Mouse (Mus musculus): ENCODE results near the gene Il22ra1.
"Not testable (repeated sequence)": the region's sequence is repeated elsewhere in the genome, so short reads cannot be mapped to it uniquely, and the experiment has no call there.

Il22ra1 gene

GRCm38 (mm10) chr4:135727817-135728216, at the start of gene Il22ra1:
TSS of gene Il22ra1 (plus strand) at chr4:135728172.
- DNase-seq: peak; percentile 10 to 36

GRCm38 (mm10) chr4:135679316-135679715, 48.7 kb upstream of the Il22ra1 start:
- no peak for DNase-seq

- DNase-seq: no peak
These were observed 46.2 kb upstream of the Il22ra1 start for GRCm38 (mm10) chr4:135681789-135682188.

- DNase-seq: peak in 1 of 2 experiments; percentile 57
These were observed 44.4 kb upstream of the Il22ra1 start for GRCm38 (mm10) chr4:135683553-135683952.

GRCm38 (mm10) chr4:135684731-135685130, 43.2 kb upstream of the Il22ra1 start:
- no peak for DNase-seq

- DNase-seq: peak; percentile 57 to 61
These were observed 41.9 kb upstream of the Il22ra1 start, which contains the start of gene Ifnlr1 for GRCm38 (mm10) chr4:135685906-135686567. TSS of gene Ifnlr1 (plus strand) at chr4:135686287.

GRCm38 (mm10) chr4:135686568-135686953, 41.4 kb upstream of the Il22ra1 start:
- DNase-seq: no peak

- DNase-seq: no peak
These were observed 38.2 kb upstream of the Il22ra1 start for GRCm38 (mm10) chr4:135689797-135690196.

- DNase-seq: peak; percentile 36 to 49
These were observed 37.7 kb upstream of the Il22ra1 start for GRCm38 (mm10) chr4:135690241-135690640.

GRCm38 (mm10) chr4:135692916-135693315, 35.1 kb upstream of the Il22ra1 start:
- DNase-seq: no peak

GRCm38 (mm10) chr4:135698498-135698897, 29.5 kb upstream of the Il22ra1 start:
- no peak for DNase-seq

GRCm38 (mm10) chr4:135703497-135703896, 24.5 kb upstream of the Il22ra1 start:
- DNase-seq: no peak

- no peak for DNase-seq
These were observed 24.0 kb upstream of the Il22ra1 start for GRCm38 (mm10) chr4:135704016-135704415.

GRCm38 (mm10) chr4:135706045-135706444, 21.9 kb upstream of the Il22ra1 start:
- DNase-seq: no peak

GRCm38 (mm10) chr4:135709072-135709564, 18.9 kb upstream of the Il22ra1 start:
- DNase-seq: peak; percentile 80 to 87

GRCm38 (mm10) chr4:135709621-135710020, 18.4 kb upstream of the Il22ra1 start:
- DNase-seq: no peak

- no peak for DNase-seq
These were observed 17.6 kb upstream of the Il22ra1 start for GRCm38 (mm10) chr4:135710392-135710791.

GRCm38 (mm10) chr4:135714776-135715175, 13.2 kb upstream of the Il22ra1 start:
- DNase-seq: no peak

GRCm38 (mm10) chr4:135716438-135716837, 11.5 kb upstream of the Il22ra1 start:
- not testable (repeated sequence) for DNase-seq

GRCm38 (mm10) chr4:135722540-135723290, 5.3 kb upstream of the Il22ra1 start:
- no peak for DNase-seq

GRCm38 (mm10) chr4:135726416-135726815, 1.6 kb upstream of the Il22ra1 start:
- no peak for DNase-seq

GRCm38 (mm10) chr4:135730204-135730603, 2.2 kb downstream of the Il22ra1 start:
- no peak for DNase-seq

- no peak for DNase-seq
These were observed 3.0 kb downstream of the Il22ra1 start for GRCm38 (mm10) chr4:135730951-135731350.

GRCm38 (mm10) chr4:135733901-135734300, 5.9 kb downstream of the Il22ra1 start:
- DNase-seq: no peak
